Mouse (Mus musculus) neural tube, embryonic 15.5 days (tissue): ENCODE measurements around the gene Rnf151. TPM values are rescaled to one million over a fixed set of nuclear protein-coding genes. Genes with fewer than 3 reads are reported as not detected.
"Not testable (repeated sequence)": the region's sequence is repeated elsewhere in the genome, so short reads cannot be mapped to it uniquely, and the experiment has no call there.

ENCODE experiments used
- ATAC-seq: fragments of 200-750 bp; cut with Nextera tagmentation; 2 replicates; pipeline ENCODE4 v1.8.0; 2017; ENCODE audit warnings: mild to moderate bottlenecking, moderate TSS enrichment, moderate library complexity; ENCODE audit not compliant: low FRiP score
- H3K27ac ChIP-seq: fragments of 300-500 bp; sonication (generic); replicated peaks from 2 replicates; pipeline ENCODE4 v1.5.1; 2015; ENCODE audit warnings: mild to moderate bottlenecking, inconsistent platforms
- H3K27me3 ChIP-seq: fragments of 300-500 bp; sonication (generic); replicated peaks from 2 replicates; pipeline ENCODE4 v1.6.1; 2015; ENCODE audit warnings: inconsistent platforms
- H3K36me3 ChIP-seq: fragments of 300-500 bp; sonication (generic); 2 replicates; pipeline ENCODE4 v1.6.1; 2015; ENCODE audit warnings: inconsistent platforms
- H3K4me1 ChIP-seq: fragments of 300-500 bp; sonication (generic); 2 replicates; pipeline ENCODE4 v1.6.1; 2015; ENCODE audit warnings: inconsistent platforms
- H3K4me2 ChIP-seq: fragments of 300-500 bp; sonication (generic); 2 replicates; pipeline ENCODE4 v1.6.1; 2015; ENCODE audit warnings: inconsistent platforms, mild to moderate bottlenecking, moderate library complexity
- H3K4me3 ChIP-seq: fragments of 300-500 bp; sonication (generic); replicated peaks from 2 replicates; pipeline ENCODE4 v1.5.1; 2015; ENCODE audit warnings: mild to moderate bottlenecking, inconsistent platforms
- H3K9ac ChIP-seq: fragments of 300-500 bp; sonication (generic); replicated peaks from 2 replicates; pipeline ENCODE4 v1.6.1; 2015; ENCODE audit warnings: mild to moderate bottlenecking, inconsistent platforms
- H3K9me3 ChIP-seq: fragments of 300-500 bp; sonication (generic); replicated peaks from 2 replicates; pipeline ENCODE4 v1.6.1; 2016; ENCODE audit warnings: inconsistent platforms
- WGBS: fragments of 180-500 bp; shearing (Covaris S2); methylation state at CpG from one replicate; pipeline ENCODE4 v1.1.7; 2015; ENCODE audit warnings: mixed read lengths; 5-methylcytosine and 5-hydroxymethylcytosine counted together
- polyA plus RNA-seq: library from polyadenylated mRNA; unstranded; fragments of >200 nt; fragmentation: Nextera tagmentation; extraction: Ambion mirVana; gene quantifications from 2 replicates; pipeline ENCODE4 v1.2.1, GENCODE M21; 2015

Rnf151 gene
- polyA plus RNA-seq, 1 experiment from 2014 or later = not detected

DNA sequence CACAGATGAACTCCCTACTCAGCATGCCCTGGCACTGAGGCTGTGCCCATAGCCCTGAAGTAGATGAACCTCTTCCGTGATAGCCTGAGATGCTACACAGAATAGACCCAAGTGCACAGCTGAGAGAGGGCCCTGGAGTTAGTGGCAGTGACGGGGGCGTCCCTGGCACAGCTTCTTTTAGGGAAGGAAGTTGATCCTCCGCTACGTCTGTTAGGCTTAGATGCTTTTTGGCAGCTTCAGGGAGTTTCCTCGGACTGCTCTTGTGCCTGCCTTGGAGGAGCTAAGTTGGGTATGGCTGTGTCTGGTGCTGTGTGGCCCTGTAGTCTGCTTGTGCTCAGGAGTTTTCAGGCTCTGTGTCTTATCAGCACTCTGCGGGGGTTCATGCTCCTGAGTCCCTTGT, 43.6 kb downstream of the Rnf151 start:
- 91% methylated on average over 7 of the region's 7 CpGs for WGBS
- H3K9ac ChIP-seq = no peak overlapping the region
- no peak overlapping the region for H3K4me2 ChIP-seq
- H3K27me3 ChIP-seq = no peaks in the 10 kb centered on the region
- no peak overlapping the region for H3K27ac ChIP-seq
- no peaks in the 10 kb centered on the region for H3K9me3 ChIP-seq
- H3K4me3 ChIP-seq = no peak overlapping the region
- no peak for ATAC-seq
- peaks cover 39% of the 10 kb centered on the region for H3K4me1 ChIP-seq
- H3K36me3 ChIP-seq = peaks cover 28% of the 10 kb centered on the region

DNA sequence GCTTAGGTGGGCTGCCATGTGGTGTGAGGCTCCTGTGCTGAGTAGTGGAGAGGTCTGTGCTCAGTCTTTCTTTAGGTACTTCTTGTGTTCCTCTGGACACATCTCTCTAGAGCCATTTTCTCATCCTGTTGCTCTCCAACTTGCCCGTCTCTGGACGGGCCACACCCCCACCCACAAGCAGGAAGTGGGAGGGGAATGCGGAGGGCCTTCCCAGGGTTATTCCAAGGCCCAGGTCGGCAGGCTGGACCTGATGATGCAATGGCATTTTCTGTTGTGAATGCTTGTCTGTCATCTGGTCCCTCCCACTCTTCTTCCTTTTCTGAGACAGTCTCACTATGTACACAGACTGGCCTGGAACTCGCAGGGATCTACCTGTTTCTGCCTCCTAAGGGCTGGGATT, 45.7 kb downstream of the Rnf151 start:
- no peaks in the 10 kb centered on the region for H3K27me3 ChIP-seq
- WGBS = 36% methylated on average over 5 of the region's 5 CpGs
- H3K36me3 ChIP-seq = peaks cover 7% of the 10 kb centered on the region
- H3K9ac ChIP-seq = peak overlapping the region; percentile 34
- no peaks in the 10 kb centered on the region for H3K9me3 ChIP-seq
- no peak overlapping the region for H3K4me3 ChIP-seq
- peak overlapping the region; percentile 84 for H3K4me2 ChIP-seq
- no peak overlapping the region for H3K27ac ChIP-seq
- ATAC-seq = no peak
- peaks cover 47% of the 10 kb centered on the region for H3K4me1 ChIP-seq

DNA sequence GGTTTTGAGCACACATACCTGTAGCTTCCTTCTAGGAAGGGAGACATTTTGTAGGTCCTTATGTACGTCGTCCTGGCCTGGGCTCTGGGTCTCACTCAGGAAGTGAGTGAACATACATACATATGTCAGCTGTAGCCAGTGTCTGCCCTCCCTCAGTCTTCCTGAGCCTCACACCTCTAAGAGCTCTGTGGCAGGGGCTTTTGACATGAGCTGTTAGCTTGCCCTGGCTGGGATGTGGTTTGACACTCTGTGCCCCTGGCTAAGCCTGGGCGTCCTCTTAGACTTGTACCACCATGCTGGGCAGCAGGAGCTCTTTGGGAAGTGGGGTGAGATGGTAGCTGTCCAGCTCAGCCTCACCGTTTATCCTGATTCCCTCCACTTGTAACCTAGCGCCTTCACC, 46.5 kb downstream of the Rnf151 start:
- no peak for ATAC-seq
- Histone ChIP-seq H3K4me1 (peaks cover 47% of the 10 kb centered on the region), H3K36me3 (no peaks in the 10 kb centered on the region), H3K4me2 (peak overlapping the region; percentile 84), H3K9ac (no peak overlapping the region), H3K4me3 (no peak overlapping the region), H3K27ac (no peak overlapping the region), H3K27me3 (no peaks in the 10 kb centered on the region), H3K9me3 (no peaks in the 10 kb centered on the region)
- 84% methylated on average over 5 of the region's 5 CpGs for WGBS

DNA sequence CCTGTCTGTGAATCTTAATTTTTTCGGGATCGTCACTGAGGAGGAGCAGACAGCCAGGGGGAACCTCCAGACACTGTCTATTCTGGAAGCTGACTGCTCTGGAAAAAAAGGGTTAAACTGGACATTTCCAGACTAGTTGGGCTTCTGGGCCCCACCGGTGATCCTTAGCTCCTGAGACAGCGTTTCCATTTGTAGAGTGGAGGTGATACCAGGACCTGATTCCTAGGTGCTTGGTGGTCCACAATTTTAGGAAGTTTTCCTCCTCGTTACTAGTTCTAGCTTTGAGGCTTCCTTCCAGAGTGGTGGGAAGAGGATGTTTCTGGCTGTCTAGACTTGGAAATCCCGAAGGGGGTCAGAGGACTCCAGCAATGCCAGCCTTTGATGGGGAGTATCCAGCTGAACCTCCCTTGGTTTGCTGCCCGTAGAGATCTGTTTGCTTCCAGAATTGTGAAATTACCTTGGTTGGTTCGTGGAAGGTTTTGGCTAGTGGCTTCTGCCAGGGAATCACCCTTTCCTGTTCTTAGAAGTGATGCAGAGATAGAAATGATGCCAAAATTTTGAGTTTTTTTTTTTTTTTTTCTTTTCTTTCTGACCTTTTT, 47.5 kb downstream of the Rnf151 start:
- 13% methylated on average over 8 of the region's 8 CpGs for WGBS
- Histone ChIP-seq H3K36me3 (no peaks in the 10 kb centered on the region), H3K4me2 (peak overlapping the region; percentile 84), H3K4me1 (peaks cover 47% of the 10 kb centered on the region), H3K27me3 (no peaks in the 10 kb centered on the region), H3K9me3 (no peaks in the 10 kb centered on the region), H3K9ac (peak overlapping the region; percentile 93), H3K27ac (peak overlapping the region; percentile 88), H3K4me3 (peak overlapping the region; percentile 84)
- ATAC-seq = no peak

DNA sequence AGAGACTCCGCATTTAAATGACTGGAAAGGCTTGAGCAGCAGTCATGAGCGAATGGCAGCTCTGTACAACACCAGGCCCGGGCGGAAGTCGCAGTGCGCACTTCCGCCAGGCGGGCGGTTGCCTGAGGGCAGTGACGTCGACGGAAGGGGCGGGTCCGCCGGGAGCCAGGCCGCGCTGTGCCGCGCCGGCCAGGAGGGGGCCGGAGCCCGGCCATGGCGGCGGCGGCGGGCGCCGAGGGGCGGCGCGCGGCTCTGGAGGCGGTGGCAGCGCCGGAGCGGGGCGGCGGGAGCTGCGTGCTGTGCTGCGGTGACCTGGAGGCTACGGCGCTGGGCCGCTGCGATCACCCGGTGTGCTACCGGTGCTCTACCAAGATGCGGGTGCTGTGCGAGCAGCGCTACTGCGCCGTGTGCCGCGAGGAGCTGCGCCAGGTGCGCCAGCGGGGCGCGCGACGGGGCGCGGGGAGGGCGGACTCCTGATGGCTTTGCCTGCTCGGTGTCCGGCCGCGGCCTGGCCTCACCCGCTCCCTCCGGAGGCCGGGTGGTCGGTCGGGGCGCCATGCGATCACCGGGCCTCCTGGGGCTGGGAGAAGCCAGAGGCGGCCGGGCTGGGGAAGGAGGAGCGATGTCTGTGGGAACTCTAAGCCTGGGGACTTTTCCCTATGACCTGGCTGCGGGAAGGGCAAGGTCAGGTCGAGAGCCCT, 48.2 kb downstream of the Rnf151 start, which contains the start of gene Zfp598:
TSS of gene Zfp598 (plus strand) at position 143 of the 701 bp plus-strand sequence.
- H3K4me2 ChIP-seq = peak within 1 kb of the TSS; percentile 84
- peak within 1 kb of the TSS; percentile 84 for H3K4me3 ChIP-seq
- H3K9me3 ChIP-seq = no peaks in the 10 kb centered on the region
- peak; percentile 97 for ATAC-seq
- H3K27me3 ChIP-seq = no peaks in the 10 kb centered on the region
- H3K36me3 ChIP-seq = no peaks in the 10 kb centered on the region
- H3K27ac ChIP-seq = peak within 1 kb of the TSS; percentile 88
- WGBS = under 1% methylated on average over 77 of the region's 80 CpGs
- H3K4me1 ChIP-seq = peaks cover 46% of the 10 kb centered on the region
- peak within 1 kb of the TSS; percentile 93 for H3K9ac ChIP-seq

DNA sequence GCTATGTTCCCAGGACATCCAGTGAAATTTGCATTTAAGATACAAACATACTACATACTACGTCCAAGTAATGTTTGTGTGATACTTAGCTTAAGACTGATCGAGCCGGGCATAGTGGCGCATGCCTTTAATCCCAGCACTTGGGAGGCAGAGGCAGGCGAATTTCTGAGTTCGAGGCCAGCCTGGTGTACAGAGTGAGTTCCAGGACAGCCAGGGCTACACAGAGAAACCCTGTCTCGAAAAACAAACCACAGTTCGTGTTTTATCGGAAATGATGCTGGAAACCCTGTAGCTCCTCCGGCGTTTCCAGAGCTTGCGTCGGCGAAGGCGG, 48.7 kb downstream of the Rnf151 start:
- H3K27me3 ChIP-seq, H3K36me3 ChIP-seq, H3K9me3 ChIP-seq: not testable (repeated sequence)
- peak overlapping the region; percentile 84 for H3K4me2 ChIP-seq
- peak overlapping the region; percentile 93 for H3K9ac ChIP-seq
- ATAC-seq = peak; percentile 8
- 12% methylated on average over 15 of the region's 15 CpGs for WGBS
- H3K27ac ChIP-seq = peak overlapping the region; percentile 88
- H3K4me1 ChIP-seq = peaks cover 43% of the 10 kb centered on the region
- H3K4me3 ChIP-seq = peak overlapping the region; percentile 84

DNA sequence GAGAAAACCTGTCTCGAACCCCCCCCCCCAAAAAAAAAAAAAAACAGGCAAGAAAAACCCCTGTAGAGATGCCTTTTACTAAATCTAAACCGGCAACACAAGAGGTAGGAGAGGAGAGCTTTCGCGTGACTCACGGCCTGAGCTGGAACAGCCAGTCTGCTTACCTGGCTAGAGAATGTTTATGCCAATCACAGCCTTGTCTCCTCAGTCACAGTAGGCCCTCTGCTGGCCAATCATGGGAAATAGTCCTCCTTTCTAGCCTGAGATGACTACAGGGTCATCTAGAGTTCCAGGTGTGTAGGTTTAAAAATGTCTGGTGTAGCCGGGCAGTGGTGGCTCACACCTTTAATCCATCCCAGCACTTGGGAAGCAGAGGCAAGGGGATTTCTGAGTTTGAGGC, 50.4 kb downstream of the Rnf151 start:
- no peak for ATAC-seq
- no peak overlapping the region for H3K27ac ChIP-seq
- peaks cover 32% of the 10 kb centered on the region for H3K4me1 ChIP-seq
- H3K4me2 ChIP-seq = no peak overlapping the region
- no peaks in the 10 kb centered on the region for H3K9me3 ChIP-seq
- H3K4me3 ChIP-seq = no peak overlapping the region
- no peaks in the 10 kb centered on the region for H3K27me3 ChIP-seq
- 30% methylated on average over 6 of the region's 6 CpGs for WGBS
- no peaks in the 10 kb centered on the region for H3K36me3 ChIP-seq
- no peak overlapping the region for H3K9ac ChIP-seq

DNA sequence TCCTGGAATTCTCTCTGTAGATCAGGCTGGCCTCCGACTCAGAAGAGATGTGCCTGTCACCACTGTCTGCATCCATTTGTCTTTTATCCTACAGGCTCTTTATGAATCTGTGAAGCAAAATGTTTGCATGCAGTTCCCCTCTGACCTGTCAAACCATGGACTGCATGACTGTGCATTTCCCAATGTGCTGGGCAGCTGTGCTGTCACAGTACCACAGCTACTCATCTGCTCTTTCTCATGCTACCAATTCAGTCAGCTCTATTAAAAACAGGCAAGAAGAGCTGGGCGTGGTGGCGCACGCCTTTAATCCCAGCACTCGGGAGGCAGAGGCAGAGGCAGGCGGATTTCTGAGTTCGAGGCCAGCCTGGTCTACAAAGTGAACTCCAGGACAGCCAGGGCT, 50.9 kb downstream of the Rnf151 start:
- not testable (repeated sequence) for ATAC-seq, H3K36me3 ChIP-seq, H3K9ac ChIP-seq, H3K27me3 ChIP-seq, H3K27ac ChIP-seq, H3K4me3 ChIP-seq, H3K4me2 ChIP-seq, H3K9me3 ChIP-seq
- WGBS = 79% methylated on average over 7 of the region's 7 CpGs
- peaks cover 28% of the 10 kb centered on the region for H3K4me1 ChIP-seq

Other genes with a start within 250 kb of the Rnf151 start
- 46.3 and 49.5 TPM in 2 replicates for gene E4f1, start 247.8 kb downstream of the Rnf151 start, polyA plus RNA-seq
- 76.1 and 79.7 TPM in 2 replicates for gene Pgp, start 247.7 kb downstream of the Rnf151 start, polyA plus RNA-seq
- 0.73 TPM in 1 of 2 replicates, not detected in the other for gene Bricd5, start 244.2 kb downstream of the Rnf151 start, polyA plus RNA-seq
- 29.5 and 33.1 TPM in 2 replicates for gene Mlst8, start 239.0 kb downstream of the Rnf151 start, polyA plus RNA-seq
- gene Caskin1, start 229.5 kb downstream of the Rnf151 start, polyA plus RNA-seq = 42.7 and 53.4 TPM in 2 replicates
- 83.2 and 89.4 TPM in 2 replicates for gene Traf7, start 190.1 kb downstream of the Rnf151 start, polyA plus RNA-seq
- gene Rab26, start 183.9 kb downstream of the Rnf151 start, polyA plus RNA-seq = 6.1 and 9.1 TPM in 2 replicates
- gene Pkd1, start 168.2 kb downstream of the Rnf151 start, polyA plus RNA-seq = 31.2 and 31.7 TPM in 2 replicates
- 60.6 and 68.8 TPM in 2 replicates for gene Tsc2, start 85.4 kb downstream of the Rnf151 start, polyA plus RNA-seq
- 8.3 and 10.0 TPM in 2 replicates for gene Nthl1, start 85.4 kb downstream of the Rnf151 start, polyA plus RNA-seq
- gene Slc9a3r2, start 67.7 kb downstream of the Rnf151 start, polyA plus RNA-seq = 60.2 and 65.7 TPM in 2 replicates
- gene Npw, start 59.6 kb downstream of the Rnf151 start, polyA plus RNA-seq = 0.42 and 0.51 TPM in 2 replicates
- 19.2 and 20.5 TPM in 2 replicates for gene Zfp598, start 48.4 kb downstream of the Rnf151 start, polyA plus RNA-seq
- gene Syngr3, start 28.1 kb downstream of the Rnf151 start, polyA plus RNA-seq = 214 and 242 TPM in 2 replicates
- 36.5 and 37.9 TPM in 2 replicates for gene Gfer, start 21.9 kb downstream of the Rnf151 start, polyA plus RNA-seq
- gene Noxo1, start 21.8 kb downstream of the Rnf151 start, polyA plus RNA-seq = 1.9 and 3.9 TPM in 2 replicates
- gene Tbl3, start 10.4 kb downstream of the Rnf151 start, polyA plus RNA-seq = 55.6 and 66.5 TPM in 2 replicates
- gene Rps2, start 53 bp upstream of the Rnf151 start, polyA plus RNA-seq = 729 and 914 TPM in 2 replicates
- gene Ndufb10, start 6.4 kb upstream of the Rnf151 start, polyA plus RNA-seq = 302 and 304 TPM in 2 replicates
- gene Rpl3l, start 9.8 kb upstream of the Rnf151 start, polyA plus RNA-seq = 0.10 and 0.19 TPM in 2 replicates
- gene Msrb1, start 18.6 kb upstream of the Rnf151 start, polyA plus RNA-seq = 23.2 and 24.4 TPM in 2 replicates
- 0.37 and 0.38 TPM in 2 replicates for gene Hs3st6, start 34.9 kb upstream of the Rnf151 start, polyA plus RNA-seq
- not detected in 2 replicates for gene Meiob, start 86.2 kb upstream of the Rnf151 start, polyA plus RNA-seq
- 74.7 and 78.9 TPM in 2 replicates for gene Hagh, start 122.1 kb upstream of the Rnf151 start, polyA plus RNA-seq
- 26.0 and 26.4 TPM in 2 replicates for gene Fahd1, start 132.3 kb upstream of the Rnf151 start, polyA plus RNA-seq
- gene Igfals, start 147.9 kb upstream of the Rnf151 start, polyA plus RNA-seq = 0.06 and 0.78 TPM in 2 replicates
- 63.2 and 68.9 TPM in 2 replicates for gene Nubp2, start 168.3 kb upstream of the Rnf151 start, polyA plus RNA-seq
- gene Spsb3, start 168.6 kb upstream of the Rnf151 start, polyA plus RNA-seq = 77.6 and 84.2 TPM in 2 replicates
- gene Eme2, start 177.0 kb upstream of the Rnf151 start, polyA plus RNA-seq = 27.9 and 31.3 TPM in 2 replicates
- gene Mrps34, start 177.1 kb upstream of the Rnf151 start, polyA plus RNA-seq = 89.0 and 89.5 TPM in 2 replicates
- gene Nme3, start 178.4 kb upstream of the Rnf151 start, polyA plus RNA-seq = 92.9 and 105 TPM in 2 replicates
- gene Mapk8ip3, start 218.9 kb upstream of the Rnf151 start, polyA plus RNA-seq = 82.3 and 87.2 TPM in 2 replicates
- 81.4 and 102 TPM in 2 replicates for gene Jpt2, start 242.6 kb upstream of the Rnf151 start, polyA plus RNA-seq